Mouse (Mus musculus): ENCODE measurements at regions not wholly inside any gene's neighbourhood (a gene's known extent, or its start where the extent isn't known, plus 50 kb on each side); places are given as distances from the start of the nearest gene placed in this dataset.

- H3K36me3 ChIP-seq (ENCODE audit: control insufficient read depth, insufficient read depth, low read length) = no peaks in the 10 kb centered on the region
- no peak for ATAC-seq (ENCODE audit: insufficient read depth, low FRiP score, low TSS enrichment)
- no peaks in the 10 kb centered on the region for H3K27me3 ChIP-seq (ENCODE audit: control insufficient read depth, insufficient read depth, low read length)
- no peak overlapping the region for H3K9ac ChIP-seq (ENCODE audit: low read length)
- no peaks in the 10 kb centered on the region for H3K4me1 ChIP-seq (ENCODE audit: control insufficient read depth, insufficient read depth, low read length)
- no peaks in the 10 kb centered on the region for H3K9me3 ChIP-seq (ENCODE audit: control insufficient read depth, low read length)
- no peak overlapping the region for H3K4me2 ChIP-seq (ENCODE audit: low read depth)
- H3K4me3 ChIP-seq (ENCODE audit: low read depth, low read length) = no peak overlapping the region
- no peak for DNase-seq (ENCODE audit: low spot score)
- H3K27ac ChIP-seq (ENCODE audit: low read depth, low read length) = no peak overlapping the region
- 73% methylated on average over 7 of the region's 7 CpGs for WGBS
Measured at GRCm38 (mm10) chr7:119384670-119385241, 74.3 kb downstream of the Gp2 start.

- H3K9ac ChIP-seq (ENCODE audit: low read length) = no peak overlapping the region
- H3K4me1 ChIP-seq (ENCODE audit: control insufficient read depth, insufficient read depth, low read length) = no peaks in the 10 kb centered on the region
- WGBS = 63% methylated on average over 3 of the region's 3 CpGs
- H3K9me3 ChIP-seq (ENCODE audit: control insufficient read depth, low read length) = no peaks in the 10 kb centered on the region
- peak; percentile 14 for DNase-seq (ENCODE audit: low spot score)
- no peaks in the 10 kb centered on the region for H3K36me3 ChIP-seq (ENCODE audit: control insufficient read depth, insufficient read depth, low read length)
- H3K4me3 ChIP-seq (ENCODE audit: low read depth, low read length) = no peak overlapping the region
- H3K27ac ChIP-seq (ENCODE audit: low read depth, low read length) = no peak overlapping the region
- H3K27me3 ChIP-seq (ENCODE audit: control insufficient read depth, insufficient read depth, low read length) = no peaks in the 10 kb centered on the region
- no peak overlapping the region for H3K4me2 ChIP-seq (ENCODE audit: low read depth)
- ATAC-seq (ENCODE audit: insufficient read depth, low FRiP score, low TSS enrichment) = no peak; the same call in 1 of the 2 replicates
Measured at GRCm38 (mm10) chr7:119379935-119380334, 79.2 kb downstream of the Gp2 start.

GRCm38 (mm10) chr7:119364268-119364596 is 94.9 kb downstream of the Gp2 start:
- H3K4me1 ChIP-seq (ENCODE audit: control insufficient read depth, insufficient read depth, low read length) = no peaks in the 10 kb centered on the region
- no peak overlapping the region for H3K9ac ChIP-seq (ENCODE audit: low read length)
- H3K4me2 ChIP-seq (ENCODE audit: low read depth) = no peak overlapping the region
- H3K4me3 ChIP-seq (ENCODE audit: low read depth, low read length) = no peak overlapping the region
- H3K36me3 ChIP-seq (ENCODE audit: control insufficient read depth, insufficient read depth, low read length) = no peaks in the 10 kb centered on the region
- no peak for DNase-seq (ENCODE audit: low spot score)
- no peaks in the 10 kb centered on the region for H3K9me3 ChIP-seq (ENCODE audit: control insufficient read depth, low read length)
- WGBS = 40% methylated on average over 1 of the region's 1 CpGs
- no peak overlapping the region for H3K27ac ChIP-seq (ENCODE audit: low read depth, low read length)
- H3K27me3 ChIP-seq (ENCODE audit: control insufficient read depth, insufficient read depth, low read length) = no peaks in the 10 kb centered on the region
- ATAC-seq (ENCODE audit: insufficient read depth, low FRiP score, low TSS enrichment) = no peak

- 63% methylated on average over 5 of the region's 5 CpGs for WGBS
- no peak overlapping the region for H3K9ac ChIP-seq (ENCODE audit: low read length)
- no peak overlapping the region for H3K27ac ChIP-seq (ENCODE audit: low read depth, low read length)
- H3K27me3 ChIP-seq (ENCODE audit: control insufficient read depth, insufficient read depth, low read length) = no peaks in the 10 kb centered on the region
- H3K4me3 ChIP-seq (ENCODE audit: low read depth, low read length) = no peak overlapping the region
- no peaks in the 10 kb centered on the region for H3K36me3 ChIP-seq (ENCODE audit: control insufficient read depth, insufficient read depth, low read length)
- DNase-seq (ENCODE audit: low spot score) (peak; percentile 15), ATAC-seq (ENCODE audit: insufficient read depth, low FRiP score, low TSS enrichment) (peak; percentile 71; the same call in 1 of the 2 replicates)
- H3K9me3 ChIP-seq (ENCODE audit: control insufficient read depth, low read length) = no peaks in the 10 kb centered on the region
- H3K4me2 ChIP-seq (ENCODE audit: low read depth) = no peak overlapping the region
- H3K4me1 ChIP-seq (ENCODE audit: control insufficient read depth, insufficient read depth, low read length) = no peaks in the 10 kb centered on the region
Measured at GRCm38 (mm10) chr7:119363552-119364267, 95.4 kb downstream of the Gp2 start.

- no peak for DNase-seq (ENCODE audit: low spot score)
- no peak for ATAC-seq (ENCODE audit: insufficient read depth, low FRiP score, low TSS enrichment)
- Histone ChIP-seq H3K36me3 (ENCODE audit: control insufficient read depth, insufficient read depth, low read length) (no peaks in the 10 kb centered on the region), H3K27ac (ENCODE audit: low read depth, low read length) (no peak overlapping the region), H3K9ac (ENCODE audit: low read length) (no peak overlapping the region), H3K9me3 (ENCODE audit: control insufficient read depth, low read length) (no peaks in the 10 kb centered on the region), H3K4me3 (ENCODE audit: low read depth, low read length) (no peak overlapping the region), H3K27me3 (ENCODE audit: control insufficient read depth, insufficient read depth, low read length) (no peaks in the 10 kb centered on the region), H3K4me1 (ENCODE audit: control insufficient read depth, insufficient read depth, low read length) (no peaks in the 10 kb centered on the region), H3K4me2 (ENCODE audit: low read depth) (no peak overlapping the region)
- WGBS = 79% methylated on average over 3 of the region's 3 CpGs
Measured at GRCm38 (mm10) chr7:119357338-119357737, 101.7 kb downstream of the Gp2 start.

GRCm38 (mm10) chr7:119356251-119356650 is 102.8 kb downstream of the Gp2 start:
- Histone ChIP-seq H3K4me1 (ENCODE audit: control insufficient read depth, insufficient read depth, low read length) (no peaks in the 10 kb centered on the region), H3K9me3 (ENCODE audit: control insufficient read depth, low read length) (no peaks in the 10 kb centered on the region), H3K9ac (ENCODE audit: low read length) (no peak overlapping the region), H3K4me3 (ENCODE audit: low read depth, low read length) (no peak overlapping the region), H3K27ac (ENCODE audit: low read depth, low read length) (no peak overlapping the region), H3K4me2 (ENCODE audit: low read depth) (no peak overlapping the region), H3K27me3 (ENCODE audit: control insufficient read depth, insufficient read depth, low read length) (no peaks in the 10 kb centered on the region), H3K36me3 (ENCODE audit: control insufficient read depth, insufficient read depth, low read length) (no peaks in the 10 kb centered on the region)
- ATAC-seq (ENCODE audit: insufficient read depth, low FRiP score, low TSS enrichment) (no peak), DNase-seq (ENCODE audit: low spot score) (peak; percentile 44)

- no peaks in the 10 kb centered on the region for H3K9me3 ChIP-seq (ENCODE audit: control insufficient read depth, low read length)
- H3K27ac ChIP-seq (ENCODE audit: low read depth, low read length) = no peak overlapping the region
- WGBS = 89% methylated on average over 12 of the region's 12 CpGs
- no peak for DNase-seq (ENCODE audit: low spot score)
- H3K4me3 ChIP-seq (ENCODE audit: low read depth, low read length) = no peak overlapping the region
- H3K9ac ChIP-seq (ENCODE audit: low read length) = no peak overlapping the region
- no peaks in the 10 kb centered on the region for H3K4me1 ChIP-seq (ENCODE audit: control insufficient read depth, insufficient read depth, low read length)
- no peaks in the 10 kb centered on the region for H3K27me3 ChIP-seq (ENCODE audit: control insufficient read depth, insufficient read depth, low read length)
- H3K36me3 ChIP-seq (ENCODE audit: control insufficient read depth, insufficient read depth, low read length) = no peaks in the 10 kb centered on the region
- H3K4me2 ChIP-seq (ENCODE audit: low read depth) = no peak overlapping the region
- no peak for ATAC-seq (ENCODE audit: insufficient read depth, low FRiP score, low TSS enrichment)
Measured at GRCm38 (mm10) chr7:119352571-119352970, 106.5 kb downstream of the Gp2 start.

GRCm38 (mm10) chr7:119350641-119351040 is 108.4 kb downstream of the Gp2 start:
- H3K27me3 ChIP-seq (ENCODE audit: control insufficient read depth, insufficient read depth, low read length) = no peaks in the 10 kb centered on the region
- no peak overlapping the region for H3K4me2 ChIP-seq (ENCODE audit: low read depth)
- DNase-seq (ENCODE audit: low spot score) = no peak
- WGBS = 90% methylated on average over 1 of the region's 1 CpGs
- no peak overlapping the region for H3K4me3 ChIP-seq (ENCODE audit: low read depth, low read length)
- H3K4me1 ChIP-seq (ENCODE audit: control insufficient read depth, insufficient read depth, low read length) = no peaks in the 10 kb centered on the region
- no peaks in the 10 kb centered on the region for H3K36me3 ChIP-seq (ENCODE audit: control insufficient read depth, insufficient read depth, low read length)
- H3K9me3 ChIP-seq (ENCODE audit: control insufficient read depth, low read length) = no peaks in the 10 kb centered on the region
- no peak for ATAC-seq (ENCODE audit: insufficient read depth, low FRiP score, low TSS enrichment)
- H3K27ac ChIP-seq (ENCODE audit: low read depth, low read length) = no peak overlapping the region
- H3K9ac ChIP-seq (ENCODE audit: low read length) = no peak overlapping the region

GRCm38 (mm10) chr7:119343380-119343779 is 115.7 kb downstream of the Gp2 start:
- Histone ChIP-seq H3K9me3 (ENCODE audit: control insufficient read depth, low read length) (no peaks in the 10 kb centered on the region), H3K36me3 (ENCODE audit: control insufficient read depth, insufficient read depth, low read length) (no peaks in the 10 kb centered on the region), H3K4me2 (ENCODE audit: low read depth) (no peak overlapping the region), H3K4me3 (ENCODE audit: low read depth, low read length) (no peak overlapping the region), H3K27me3 (ENCODE audit: control insufficient read depth, insufficient read depth, low read length) (no peaks in the 10 kb centered on the region), H3K9ac (ENCODE audit: low read length) (no peak overlapping the region), H3K27ac (ENCODE audit: low read depth, low read length) (no peak overlapping the region), H3K4me1 (ENCODE audit: control insufficient read depth, insufficient read depth, low read length) (no peaks in the 10 kb centered on the region)
- DNase-seq (ENCODE audit: low spot score) = no peak
- ATAC-seq (ENCODE audit: insufficient read depth, low FRiP score, low TSS enrichment) = no peak
- 85% methylated on average over 1 of the region's 1 CpGs for WGBS

All from neural tube, embryonic 11.5 days (tissue).